Mouse (Mus musculus): ENCODE results near the gene Pspn. TPM values are rescaled to one million over a fixed set of nuclear protein-coding genes. Genes with fewer than 3 reads are reported as not detected.

The Pspn gene
- polyA plus RNA-seq, 1 experiment: not detected

DNA sequence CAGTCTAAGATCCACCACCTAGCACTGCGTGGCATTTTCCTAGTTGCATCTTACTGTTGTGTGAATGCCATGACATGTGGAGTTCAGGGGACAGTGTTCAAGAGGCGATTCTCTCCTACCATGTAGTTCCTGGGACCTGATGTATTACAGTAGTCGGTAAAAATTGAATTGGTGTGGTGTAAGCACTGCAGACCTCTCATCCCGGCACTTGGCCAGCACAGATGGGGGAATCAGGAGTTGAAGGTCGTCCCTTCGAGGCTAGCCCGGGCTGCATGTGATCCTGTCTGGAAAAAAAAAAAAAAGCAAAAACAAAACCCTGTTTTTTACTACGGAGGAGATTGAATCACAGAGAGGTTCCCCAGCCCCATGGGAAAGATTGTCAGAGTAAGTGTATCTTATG is 4.8 kb downstream of the Pspn start:
- Histone ChIP-seq H3K27ac (ENCODE audit: control insufficient read depth, insufficient read depth, low read depth, low read length) (no peak overlapping the region), H3K4me3 (ENCODE audit: control insufficient read depth, low read depth, low read length) (no peak overlapping the region), H3K4me1 (ENCODE audit: control insufficient read depth, insufficient read depth, low read length) (peaks cover 11% of the 10 kb centered on the region), H3K36me3 (ENCODE audit: control insufficient read depth, insufficient read depth, low read length) (no peaks in the 10 kb centered on the region), H3K27me3 (ENCODE audit: control insufficient read depth, insufficient read depth, low read length) (no peaks in the 10 kb centered on the region)
- no peak for TF ChIP-seq POLR2A (IDR thresholded peaks at IDR 0.05; ENCODE audit: control insufficient read depth, low read depth, low read length)

GRCm38 (mm10) chr17:56990966-56991365 is 8.9 kb downstream of the Pspn start:
- Histone ChIP-seq H3K4me1 (ENCODE audit: control insufficient read depth, insufficient read depth, low read length) (peaks cover 5% of the 10 kb centered on the region), H3K27me3 (ENCODE audit: control insufficient read depth, insufficient read depth, low read length) (no peaks in the 10 kb centered on the region), H3K27ac (ENCODE audit: control insufficient read depth, insufficient read depth, low read depth, low read length) (no peak overlapping the region), H3K36me3 (ENCODE audit: control insufficient read depth, insufficient read depth, low read length) (no peaks in the 10 kb centered on the region), H3K4me3 (ENCODE audit: control insufficient read depth, low read depth, low read length) (no peak overlapping the region)
- TF ChIP-seq CTCF (IDR thresholded peaks at IDR 0.05; ENCODE audit: control insufficient read depth, insufficient read depth, insufficient replicate concordance, low read depth, low read length): no peak
- no peak for TF ChIP-seq POLR2A (IDR thresholded peaks at IDR 0.05; ENCODE audit: control insufficient read depth, low read depth, low read length)

- H3K27me3 ChIP-seq (ENCODE audit: control insufficient read depth, insufficient read depth, low read length): no peaks in the 10 kb centered on the region
- H3K4me3 ChIP-seq (ENCODE audit: control insufficient read depth, low read depth, low read length): peak within 1 kb of the TSS; percentile 95
- H3K36me3 ChIP-seq (ENCODE audit: control insufficient read depth, insufficient read depth, low read length): no peaks in the 10 kb centered on the region
- H3K27ac ChIP-seq (ENCODE audit: control insufficient read depth, insufficient read depth, low read depth, low read length): peak within 1 kb of the TSS; percentile 75
- no peak for TF ChIP-seq CTCF (IDR thresholded peaks at IDR 0.05; ENCODE audit: control insufficient read depth, insufficient read depth, insufficient replicate concordance, low read depth, low read length)
- TF ChIP-seq POLR2A (IDR thresholded peaks at IDR 0.05; ENCODE audit: control insufficient read depth, low read depth, low read length): peak; percentile 84
- peaks cover 5% of the 10 kb centered on the region for H3K4me1 ChIP-seq (ENCODE audit: control insufficient read depth, insufficient read depth, low read length)
These were observed 9.6 kb downstream of the Pspn start, which contains the start of gene Clpp for GRCm38 (mm10) chr17:56990115-56990746. TSS of gene Clpp (plus strand) at chr17:56990305.

DNA sequence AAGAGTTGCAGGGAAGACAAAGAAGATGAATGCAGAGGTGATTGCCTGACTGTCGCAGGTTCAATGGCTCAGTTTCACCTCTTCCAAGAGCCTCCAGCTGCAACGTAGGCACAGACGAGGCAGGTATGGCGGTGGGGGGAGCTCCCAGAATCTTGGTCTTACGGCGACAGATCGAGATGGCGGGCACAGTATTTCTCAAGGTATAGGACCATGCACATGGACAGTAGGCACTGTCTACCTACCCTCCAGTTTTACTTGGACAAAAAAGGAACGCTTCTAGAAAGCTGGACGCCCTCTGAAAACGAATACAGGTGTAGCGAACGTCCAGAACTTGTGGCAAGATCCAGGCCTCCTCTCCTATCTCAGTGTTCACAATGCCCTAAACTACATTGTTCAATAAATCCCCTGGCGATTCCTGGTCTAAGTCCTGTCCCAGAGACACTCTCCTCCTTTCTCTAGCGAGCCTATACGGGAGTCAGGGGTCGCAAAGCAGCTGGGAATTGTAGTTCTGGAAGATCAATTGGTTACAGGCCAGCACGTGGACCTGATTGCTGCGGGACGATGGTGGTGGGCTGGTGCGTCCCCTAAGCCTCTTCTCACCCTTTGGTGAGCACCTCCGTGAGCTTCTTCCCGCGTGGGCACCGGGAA is 10.2 kb downstream of the Pspn start:
- Histone ChIP-seq H3K27me3 (ENCODE audit: control insufficient read depth, insufficient read depth, low read length) (no peaks in the 10 kb centered on the region), H3K4me3 (ENCODE audit: control insufficient read depth, low read depth, low read length) (peak overlapping the region; percentile 95), H3K4me1 (ENCODE audit: control insufficient read depth, insufficient read depth, low read length) (peaks cover 5% of the 10 kb centered on the region), H3K36me3 (ENCODE audit: control insufficient read depth, insufficient read depth, low read length) (no peaks in the 10 kb centered on the region), H3K27ac (ENCODE audit: control insufficient read depth, insufficient read depth, low read depth, low read length) (peak overlapping the region; percentile 75)
- TF ChIP-seq POLR2A (IDR thresholded peaks at IDR 0.05; ENCODE audit: control insufficient read depth, low read depth, low read length): no peak
- no peak for TF ChIP-seq CTCF (IDR thresholded peaks at IDR 0.05; ENCODE audit: control insufficient read depth, insufficient read depth, insufficient replicate concordance, low read depth, low read length)

DNA sequence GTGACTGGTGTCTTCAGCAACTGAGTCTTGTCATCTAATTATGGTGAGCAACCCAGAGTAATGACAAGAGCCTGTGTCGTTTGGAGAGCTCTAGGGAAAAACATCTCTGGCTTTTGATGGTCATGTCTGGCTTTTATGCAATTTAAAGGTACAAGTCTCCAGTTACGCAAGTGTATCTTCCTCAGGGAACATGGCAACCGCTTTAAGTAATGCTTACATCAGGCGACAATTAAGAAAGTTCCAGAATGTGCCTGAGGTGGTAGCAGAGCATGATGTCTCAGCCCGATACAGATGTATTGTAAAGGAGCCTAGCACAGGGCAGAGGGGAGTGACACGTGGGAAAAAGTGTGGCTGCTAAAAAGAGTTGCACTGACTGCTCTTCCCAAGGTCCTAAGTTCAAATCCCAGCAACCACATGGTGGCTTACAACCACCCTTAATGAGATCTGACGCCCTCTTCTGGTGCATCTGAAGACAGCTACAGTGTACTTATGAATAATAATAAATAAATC is 10.8 kb downstream of the Pspn start:
- no peak for TF ChIP-seq CTCF (IDR thresholded peaks at IDR 0.05; ENCODE audit: control insufficient read depth, insufficient read depth, insufficient replicate concordance, low read depth, low read length)
- TF ChIP-seq POLR2A (IDR thresholded peaks at IDR 0.05; ENCODE audit: control insufficient read depth, low read depth, low read length): no peak
- no peak overlapping the region for H3K4me3 ChIP-seq (ENCODE audit: control insufficient read depth, low read depth, low read length)

DNA sequence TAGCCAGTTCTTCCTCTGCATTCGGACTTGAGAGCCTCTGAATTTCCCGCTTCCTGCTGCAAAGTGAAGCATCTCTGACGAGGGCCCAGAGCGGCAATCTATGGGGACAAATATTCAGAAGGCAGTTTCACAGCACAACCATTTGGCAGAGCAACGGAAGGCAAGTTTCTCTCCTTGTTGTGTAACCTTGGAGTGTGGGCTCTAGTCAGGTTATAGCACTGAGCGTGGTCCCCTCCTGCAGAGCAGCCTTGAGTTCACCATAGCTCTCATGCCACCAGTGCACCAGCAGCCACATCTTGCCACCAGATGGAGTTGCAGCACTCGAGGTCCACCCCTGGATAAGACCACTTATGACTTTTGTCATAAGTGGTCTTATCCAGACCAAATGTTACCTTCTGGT is 11.4 kb downstream of the Pspn start:
- Histone ChIP-seq H3K27ac (ENCODE audit: control insufficient read depth, insufficient read depth, low read depth, low read length) (no peak overlapping the region), H3K36me3 (ENCODE audit: control insufficient read depth, insufficient read depth, low read length) (no peaks in the 10 kb centered on the region), H3K27me3 (ENCODE audit: control insufficient read depth, insufficient read depth, low read length) (no peaks in the 10 kb centered on the region), H3K4me3 (ENCODE audit: control insufficient read depth, low read depth, low read length) (no peak overlapping the region), H3K4me1 (ENCODE audit: control insufficient read depth, insufficient read depth, low read length) (peaks cover 5% of the 10 kb centered on the region)
- TF ChIP-seq POLR2A (IDR thresholded peaks at IDR 0.05; ENCODE audit: control insufficient read depth, low read depth, low read length): no peak
- no peak for TF ChIP-seq CTCF (IDR thresholded peaks at IDR 0.05; ENCODE audit: control insufficient read depth, insufficient read depth, insufficient replicate concordance, low read depth, low read length)

More for the DNA sequence above, 10.8 kb downstream of the Pspn start:
- Histone ChIP-seq H3K36me3 (ENCODE audit: control insufficient read depth, insufficient read depth, low read length) (no peaks in the 10 kb centered on the region), H3K4me1 (ENCODE audit: control insufficient read depth, insufficient read depth, low read length) (peaks cover 5% of the 10 kb centered on the region), H3K27me3 (ENCODE audit: control insufficient read depth, insufficient read depth, low read length) (no peaks in the 10 kb centered on the region), H3K27ac (ENCODE audit: control insufficient read depth, insufficient read depth, low read depth, low read length) (no peak overlapping the region)

GRCm38 (mm10) chr17:56986105-56986805 is 13.6 kb downstream of the Pspn start:
- Histone ChIP-seq H3K27ac (ENCODE audit: control insufficient read depth, insufficient read depth, low read depth, low read length) (no peak overlapping the region), H3K4me1 (ENCODE audit: control insufficient read depth, insufficient read depth, low read length) (peaks cover 5% of the 10 kb centered on the region), H3K4me3 (ENCODE audit: control insufficient read depth, low read depth, low read length) (no peak overlapping the region), H3K27me3 (ENCODE audit: control insufficient read depth, insufficient read depth, low read length) (no peaks in the 10 kb centered on the region), H3K36me3 (ENCODE audit: control insufficient read depth, insufficient read depth, low read length) (no peaks in the 10 kb centered on the region)
- no peak for TF ChIP-seq CTCF (IDR thresholded peaks at IDR 0.05; ENCODE audit: control insufficient read depth, insufficient read depth, insufficient replicate concordance, low read depth, low read length)
- TF ChIP-seq POLR2A (IDR thresholded peaks at IDR 0.05; ENCODE audit: control insufficient read depth, low read depth, low read length): no peak

Measured in testis, adult 2 months (tissue).